Mouse (Mus musculus) bone marrow, adult 2 months (tissue): ENCODE data around the gene Mgat5b.

Experiments used
- CTCF ChIP-seq: fragments of 200-500 bp; IDR thresholded peaks from 2 replicates; pipeline ENCODE4 v1.5.1; 2011; ENCODE audit warnings: low read length, control low read depth; ENCODE audit not compliant: control insufficient read depth, insufficient read depth
- POLR2A ChIP-seq: fragments of 200-500 bp; IDR thresholded peaks from 2 replicates; pipeline ENCODE4 v1.6.1; 2011; ENCODE audit warnings: low read depth, mild to moderate bottlenecking, control low read depth, low read length, borderline replicate concordance; ENCODE audit not compliant: control insufficient read depth

DNA sequence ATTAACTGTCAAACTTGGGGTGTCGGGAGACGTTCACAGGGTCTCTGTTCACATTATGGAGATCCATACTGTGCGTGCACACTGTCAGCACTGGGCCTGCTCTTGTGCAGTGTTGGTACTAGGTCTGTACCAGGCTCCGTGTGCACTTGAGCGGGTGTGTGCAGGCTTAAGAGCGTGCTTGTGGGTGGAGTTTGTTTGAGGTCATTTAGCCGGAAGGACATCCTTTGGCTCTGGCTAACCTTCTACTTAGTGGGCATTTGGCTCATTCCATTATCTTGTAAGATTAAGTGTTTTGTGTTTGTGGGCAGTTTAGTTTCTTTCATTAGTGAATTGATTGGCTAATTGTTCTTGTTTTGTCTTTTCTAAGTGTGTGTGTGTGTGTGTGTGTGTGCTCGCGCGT lies 36.2 kb upstream of the Mgat5b start:
- TF ChIP-seq CTCF (no peak), POLR2A (no peak)
